Mouse (Mus musculus): ENCODE results near the gene Rtn2.

Rtn2 gene

DNA sequence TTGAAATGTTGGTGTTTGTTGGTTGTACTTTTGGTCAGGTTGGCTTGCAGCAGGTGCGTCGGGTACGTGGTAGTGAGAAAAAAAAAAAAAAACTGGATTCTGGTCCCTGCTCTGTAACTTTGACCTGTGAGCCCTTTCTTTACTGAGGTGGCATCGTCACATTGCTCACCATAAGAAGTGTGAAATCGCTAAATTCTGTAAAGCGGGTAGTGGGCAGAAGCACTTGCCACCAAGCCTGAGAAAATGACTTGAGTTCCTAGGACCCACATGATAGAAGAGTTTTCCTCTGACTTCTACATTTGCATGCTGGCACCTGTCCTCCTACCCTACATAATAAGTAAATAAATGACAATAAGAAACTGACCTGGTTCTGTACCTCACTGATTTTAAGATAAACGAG lies 38.2 kb downstream of the Rtn2 start:
- DNase-seq: no peak

DNA sequence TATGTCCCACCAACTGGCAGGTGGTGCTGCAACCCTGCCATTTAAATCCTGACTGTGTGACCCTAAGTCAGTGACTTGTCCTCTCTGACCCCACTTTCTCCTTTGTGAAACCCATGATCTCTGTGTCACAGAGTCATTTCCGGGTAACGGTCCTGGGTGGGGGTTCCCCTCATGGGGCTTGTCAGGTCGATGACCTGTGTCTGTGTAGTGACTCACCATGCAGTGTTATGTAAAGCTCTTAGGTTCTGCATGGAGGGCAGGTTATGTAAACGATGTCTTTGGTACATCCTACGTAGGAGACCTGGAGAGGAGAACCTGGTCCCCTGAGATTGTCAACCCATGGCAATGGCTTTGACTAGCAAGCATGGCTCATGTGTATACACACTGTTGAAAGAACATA lies 39.0 kb downstream of the Rtn2 start:
- DNase-seq: no peak

- DNase-seq: no peak
Observed at GRCm38 (mm10) chr7:19322489-19322888, 40.1 kb downstream of the Rtn2 start.

DNA sequence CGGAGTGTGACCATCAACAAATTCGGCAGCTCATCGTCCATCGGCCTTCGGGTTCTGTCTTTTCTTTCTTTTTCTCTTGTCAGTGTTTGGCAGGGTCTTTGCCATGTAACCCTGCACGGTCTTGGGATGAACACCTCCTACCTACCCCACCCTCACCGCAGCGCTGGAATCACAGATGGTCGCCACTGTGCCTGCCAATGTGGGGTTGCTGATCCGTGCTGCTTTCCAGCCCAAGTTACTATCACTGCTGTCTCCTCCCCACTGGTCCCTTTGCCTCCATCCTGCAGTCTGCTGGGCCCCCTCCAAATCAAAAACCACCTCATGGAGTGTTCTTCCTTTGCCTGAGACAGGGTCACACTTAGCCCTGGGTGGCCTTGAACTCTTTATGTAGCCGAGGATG lies 41.8 kb downstream of the Rtn2 start:
- DNase-seq: no peak

DNA sequence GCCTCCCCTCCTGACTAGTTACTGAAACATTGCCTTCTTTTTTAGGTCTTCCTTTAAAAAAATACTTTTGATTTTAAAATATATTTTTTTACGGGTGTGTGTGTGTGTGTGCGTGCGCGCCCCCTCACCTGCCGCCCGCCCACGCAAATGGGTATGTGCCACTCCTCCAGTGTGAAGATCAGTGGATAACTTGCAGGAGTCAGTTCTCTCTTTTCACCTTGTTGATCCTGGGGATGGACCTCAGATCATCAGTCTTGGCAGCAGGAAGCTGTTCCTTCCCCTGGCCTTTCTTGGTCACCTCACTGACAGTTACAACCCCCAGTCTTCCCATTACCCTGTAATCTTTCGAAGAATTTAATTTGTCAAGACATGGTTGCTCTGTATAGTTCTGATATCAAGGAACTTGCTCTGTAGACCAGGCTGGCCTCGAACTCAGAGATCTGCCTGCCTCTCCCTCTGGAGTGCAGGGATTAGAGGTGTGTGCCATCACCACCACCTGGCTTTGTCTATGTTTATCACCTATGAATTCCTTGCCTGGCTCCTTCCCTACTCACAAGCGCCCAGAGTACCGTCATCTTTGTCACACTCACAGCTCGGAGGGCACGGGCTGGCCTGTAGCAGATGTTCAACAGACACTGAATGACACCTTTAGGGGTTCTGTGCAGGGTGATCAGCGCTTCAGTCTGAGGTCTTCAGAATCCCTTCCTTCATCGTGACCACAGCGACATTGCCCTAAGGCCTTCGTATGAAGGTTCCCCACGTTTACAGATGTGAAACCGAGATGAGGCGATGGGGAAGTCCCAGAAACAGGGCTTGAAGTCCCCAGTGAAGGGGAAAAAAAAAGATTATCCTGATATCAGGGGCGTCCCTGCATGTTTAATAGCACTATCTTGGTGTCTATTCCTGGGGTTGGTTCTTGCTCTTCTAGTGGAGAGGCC lies 43.1 kb downstream of the Rtn2 start:
- DNase-seq: no peak

DNA sequence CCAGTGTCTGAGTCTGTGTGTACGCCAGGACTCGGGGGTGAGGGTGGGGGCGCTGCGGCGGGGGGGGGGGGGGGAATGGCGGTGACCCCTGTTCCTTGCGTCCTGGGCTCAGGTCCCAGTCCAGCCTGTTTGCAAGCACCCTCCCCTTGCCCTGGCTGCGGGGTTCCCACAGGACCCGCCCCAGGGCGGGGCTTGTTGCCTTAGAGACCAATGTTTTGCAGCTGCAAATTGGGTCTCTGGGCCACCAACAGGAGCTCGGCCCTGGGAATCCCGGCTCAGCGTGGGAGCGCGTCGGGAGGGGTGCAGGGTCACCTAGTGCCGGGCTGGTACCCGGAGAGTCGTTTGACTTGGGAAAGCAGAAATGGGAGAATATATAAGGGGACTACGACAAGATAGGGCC lies 43.9 kb downstream of the Rtn2 start:
- peak; percentile 91 to 92 for DNase-seq

- peak; percentile 91 to 94 for DNase-seq
Observed at GRCm38 (mm10) chr7:19327128-19327527, 44.7 kb downstream of the Rtn2 start.

GRCm38 (mm10) chr7:19327782-19328181 lies 45.4 kb downstream of the Rtn2 start:
- DNase-seq: no peak

GRCm38 (mm10) chr7:19328425-19328824 lies 46.0 kb downstream of the Rtn2 start:
- DNase-seq: no peak

- DNase-seq: no peak
Observed at GRCm38 (mm10) chr7:19331910-19332309, 49.5 kb downstream of the Rtn2 start.

GRCm38 (mm10) chr7:19332709-19333352 lies 50.4 kb downstream of the Rtn2 start:
- peak; percentile 82 to 85 for DNase-seq

DNA sequence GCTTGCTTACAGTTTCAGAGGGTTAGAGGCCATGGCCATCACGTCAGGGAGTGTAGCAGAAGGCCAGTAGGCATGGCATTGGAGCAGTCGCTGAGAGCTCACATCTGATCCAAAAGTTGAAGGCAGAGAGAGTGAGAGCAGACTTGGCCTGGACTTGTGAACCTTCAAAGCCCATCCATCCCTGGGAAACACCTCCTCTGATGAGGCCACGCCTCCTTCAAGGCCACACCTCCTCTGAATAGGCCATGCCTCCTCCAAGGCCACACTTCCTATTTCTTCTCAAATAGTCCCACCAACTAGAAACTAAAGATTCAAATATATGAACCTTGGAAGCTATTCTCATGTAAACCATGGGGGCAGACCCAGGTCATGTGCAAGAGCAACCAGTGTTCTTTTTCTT lies 53.2 kb downstream of the Rtn2 start:
- peak in 1 of 2 experiments; percentile 36 for DNase-seq

- no peak for DNase-seq
Observed at GRCm38 (mm10) chr7:19337122-19337521, 54.7 kb downstream of the Rtn2 start.

GRCm38 (mm10) chr7:19338060-19338459 lies 55.6 kb downstream of the Rtn2 start:
- DNase-seq: no peak

GRCm38 (mm10) chr7:19338596-19338995 lies 56.2 kb downstream of the Rtn2 start:
- no peak for DNase-seq

GRCm38 (mm10) chr7:19341250-19341649 lies 58.8 kb downstream of the Rtn2 start:
- DNase-seq: no peak

- DNase-seq: peak; percentile 31 to 48
Observed at GRCm38 (mm10) chr7:19341761-19342409, 59.5 kb downstream of the Rtn2 start.

DNA sequence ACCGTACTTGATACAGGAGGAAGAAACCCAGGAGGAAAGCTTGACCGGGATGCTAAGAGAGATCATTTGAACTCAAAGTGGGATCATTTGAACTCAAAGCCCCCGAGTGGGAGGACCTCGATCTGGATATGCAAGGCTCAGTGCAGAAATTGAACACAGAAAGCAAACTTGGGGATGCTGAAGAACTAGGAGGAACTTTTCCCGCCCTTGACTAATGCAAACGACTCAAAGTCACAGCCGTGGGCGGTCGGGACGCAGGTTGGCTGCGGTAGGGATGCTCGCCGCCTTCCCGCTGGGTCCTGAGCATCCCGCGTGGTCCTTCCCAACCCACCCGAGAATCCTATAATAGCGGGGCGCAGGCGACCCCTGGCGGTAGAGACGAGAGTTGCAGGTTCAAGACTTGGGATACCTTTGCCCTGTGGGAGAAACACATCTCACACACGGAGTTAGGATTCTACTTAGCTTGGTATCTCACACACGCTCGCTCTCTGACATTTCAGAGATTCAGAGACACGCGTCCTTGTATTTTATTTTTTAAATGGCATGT lies 60.1 kb downstream of the Rtn2 start:
- peak; percentile 83 to 90 for DNase-seq

DNA sequence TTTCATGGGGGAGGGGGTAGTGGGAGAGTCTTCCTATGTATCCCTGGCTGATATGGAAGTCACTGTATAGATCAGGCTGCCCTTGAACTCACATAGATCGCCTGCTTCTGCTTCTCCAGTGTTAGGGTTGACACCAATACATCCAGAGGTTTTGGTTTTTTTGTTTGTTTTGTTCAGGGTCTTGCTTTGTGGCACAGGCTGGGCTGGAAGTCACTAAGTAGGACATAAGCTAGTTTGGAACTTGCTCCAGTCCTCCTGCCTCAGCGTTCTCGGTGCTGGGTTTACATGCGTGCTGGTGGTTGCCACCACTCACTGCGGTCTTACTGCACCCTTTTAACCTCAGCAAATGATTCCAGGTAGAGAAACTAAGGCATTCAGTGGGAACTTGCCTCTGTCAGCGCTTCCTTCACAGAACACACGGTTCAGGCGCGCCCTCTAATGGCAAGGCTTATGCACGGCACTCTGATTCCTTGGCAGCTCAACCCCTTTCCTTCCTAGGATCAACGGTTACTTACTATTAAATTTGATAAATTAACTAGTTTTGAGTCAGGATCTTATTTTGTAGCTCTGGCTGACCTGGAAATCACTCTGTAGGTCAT lies 60.9 kb downstream of the Rtn2 start:
- DNase-seq: peak; percentile 65 to 82

DNA sequence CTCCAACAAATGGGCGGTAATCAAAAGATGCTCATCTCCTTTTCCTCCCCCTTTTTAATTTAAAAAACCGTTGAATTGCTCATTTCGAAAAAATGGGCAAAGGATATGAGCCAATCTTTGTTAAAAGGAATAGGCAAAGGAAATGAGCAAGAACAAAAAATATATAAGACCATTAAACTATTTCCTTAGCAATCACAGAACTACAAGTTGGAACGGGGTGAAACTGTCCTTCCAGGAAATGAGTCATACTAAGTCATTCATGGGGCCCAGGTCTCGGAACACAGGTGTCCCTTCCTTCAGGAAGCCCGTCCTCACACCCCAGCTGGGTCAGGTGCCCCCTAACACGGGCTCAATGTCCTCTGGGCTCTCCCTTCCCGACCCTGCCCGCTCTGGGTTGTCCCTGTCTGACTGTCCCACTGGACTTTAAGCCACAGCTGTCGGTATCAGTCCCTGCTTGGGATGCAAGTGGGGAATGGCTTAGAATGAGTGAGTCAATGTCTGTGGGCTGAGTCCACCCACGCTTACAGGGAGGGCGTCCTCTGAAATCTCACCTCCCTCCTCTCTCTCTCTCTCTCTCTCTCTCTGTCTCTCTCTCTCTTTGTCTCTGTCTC lies 61.9 kb downstream of the Rtn2 start, which contains the start of gene Ercc1:
TSS of gene Ercc1 (plus strand) at position 542 of the 611 bp plus-strand sequence.
- DNase-seq: no peak

- DNase-seq: peak; percentile 94 to 97
Observed at GRCm38 (mm10) chr7:19344938-19345471, 62.6 kb downstream of the Rtn2 start.

Measured in lung, postnatal 4 days (tissue).